Mouse (Mus musculus) midbrain, embryonic 11.5 days (tissue): Measurements from ENCODE around the gene Znrd1as. TPM values are rescaled to one million over a fixed set of nuclear protein-coding genes. Genes with fewer than 3 reads are reported as not detected.

Experiments
- ATAC-seq: fragments of 200-750 bp; cut with Nextera tagmentation; 2 replicates; pipeline ENCODE4 v1.8.0; 2017; ENCODE audit warnings: moderate TSS enrichment, moderate library complexity; ENCODE audit not compliant: low FRiP score
- DNase-seq: peaks from one replicate; pipeline ENCODE4 v3.0.0; 2015; ENCODE audit warnings: low spot score; ENCODE audit errors: missing footprints
- H3K27ac ChIP-seq: fragments of 300-500 bp; sonication (generic); 2 replicates; pipeline ENCODE4 v1.5.1; 2014; ENCODE audit warnings: low read depth, low read length
- H3K27me3 ChIP-seq: fragments of 300-500 bp; sonication (generic); 2 replicates; pipeline ENCODE4 v1.6.1; 2014; ENCODE audit warnings: mild to moderate bottlenecking, low read length, moderate library complexity, mixed read lengths; ENCODE audit not compliant: control insufficient read depth, insufficient read depth
- H3K36me3 ChIP-seq: fragments of 300-500 bp; sonication (generic); 2 replicates; pipeline ENCODE4 v1.6.1; 2014; ENCODE audit warnings: mild to moderate bottlenecking, low read length, moderate library complexity, mixed read lengths; ENCODE audit not compliant: control insufficient read depth, insufficient read depth
- H3K4me1 ChIP-seq: fragments of 300-500 bp; sonication (generic); 2 replicates; pipeline ENCODE4 v1.6.1; 2014; ENCODE audit warnings: low read length; ENCODE audit not compliant: control insufficient read depth, insufficient read depth
- H3K4me2 ChIP-seq: fragments of 300-500 bp; sonication (generic); 2 replicates; pipeline ENCODE4 v1.6.1; 2014; ENCODE audit warnings: mild to moderate bottlenecking, moderate library complexity
- H3K4me3 ChIP-seq: fragments of 300-500 bp; sonication (generic); 2 replicates; pipeline ENCODE4 v1.5.1; 2014; ENCODE audit warnings: low read depth, low read length
- H3K9ac ChIP-seq: fragments of 300-500 bp; sonication (generic); 2 replicates; pipeline ENCODE4 v1.6.1; 2014; ENCODE audit warnings: low read length
- H3K9me3 ChIP-seq: fragments of 300-500 bp; sonication (generic); 2 replicates; pipeline ENCODE4 v1.6.1; 2016; ENCODE audit warnings: low read length; ENCODE audit not compliant: control insufficient read depth
- WGBS: fragments of 180-500 bp; shearing (Covaris S2); extraction: QIAGEN DNeasy Blood & Tissue Kit; methylation state at CpG from one replicate; pipeline ENCODE4 v1.1.7; 2014; 5-methylcytosine and 5-hydroxymethylcytosine counted together
- polyA plus RNA-seq: library from polyadenylated mRNA; unstranded; fragments of >200 nt; fragmentation: Nextera tagmentation; extraction: Ambion mirVana; gene quantifications from 2 replicates; pipeline ENCODE4 v1.2.1, GENCODE M21; 2014

The Znrd1as gene
- polyA plus RNA-seq, 1 experiment from 2014 or later, result 9.4 TPM

GRCm38 (mm10) chr17:36966875-36967274, 8.5 kb downstream of the Znrd1as start:
- no peak for DNase-seq
- Histone ChIP-seq H3K4me3 (no peak overlapping the region), H3K27ac (no peak overlapping the region), H3K9ac (no peak overlapping the region), H3K27me3 (no peaks in the 10 kb centered on the region), H3K4me2 (no peak overlapping the region), H3K36me3 (no peaks in the 10 kb centered on the region), H3K4me1 (no peaks in the 10 kb centered on the region), H3K9me3 (no peaks in the 10 kb centered on the region)
- 97% methylated on average over 1 of the region's 1 CpGs for WGBS
- ATAC-seq, result no peak

- DNase-seq, result no peak
- Histone ChIP-seq H3K9me3 (no peaks in the 10 kb centered on the region), H3K4me2 (no peak overlapping the region), H3K4me3 (no peak overlapping the region), H3K4me1 (no peaks in the 10 kb centered on the region), H3K27ac (no peak overlapping the region), H3K36me3 (no peaks in the 10 kb centered on the region), H3K9ac (no peak overlapping the region), H3K27me3 (no peaks in the 10 kb centered on the region)
- no peak for ATAC-seq
- 88% methylated on average over 14 of the region's 14 CpGs for WGBS
Measured at GRCm38 (mm10) chr17:36970316-36970890, 12.0 kb downstream of the Znrd1as start.

GRCm38 (mm10) chr17:36971172-36971850, 12.9 kb downstream of the Znrd1as start:
- WGBS, result 78% methylated on average over 6 of the region's 6 CpGs
- Histone ChIP-seq H3K9me3 (no peaks in the 10 kb centered on the region), H3K9ac (no peak overlapping the region), H3K4me2 (no peak overlapping the region), H3K27ac (no peak overlapping the region), H3K36me3 (no peaks in the 10 kb centered on the region), H3K27me3 (no peaks in the 10 kb centered on the region), H3K4me3 (no peak overlapping the region), H3K4me1 (no peaks in the 10 kb centered on the region)
- ATAC-seq, result no peak
- peak; percentile 64 for DNase-seq

DNA sequence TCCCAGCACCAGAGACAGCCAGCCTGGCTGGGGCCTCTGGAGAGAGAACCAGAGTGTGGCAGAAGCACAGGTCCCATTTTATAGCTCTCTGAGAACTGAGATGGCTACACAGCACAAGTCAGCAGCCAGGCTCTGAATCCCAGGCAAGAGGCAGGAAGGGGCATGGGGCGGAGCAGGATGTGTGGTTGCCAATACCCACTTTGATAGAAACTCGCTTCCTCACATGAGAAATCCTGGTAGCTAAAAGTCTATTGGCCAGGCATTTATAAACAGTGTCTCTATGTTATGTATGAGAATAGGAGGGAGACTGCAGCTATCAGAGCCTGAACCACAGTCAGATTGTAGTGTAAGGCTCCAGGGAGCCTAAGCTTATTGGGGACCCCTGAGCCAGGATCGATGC, 14.4 kb downstream of the Znrd1as start:
- DNase-seq (no peak), ATAC-seq (no peak)
- WGBS, result 76% methylated on average over 3 of the region's 3 CpGs
- Histone ChIP-seq H3K9ac (no peak overlapping the region), H3K36me3 (no peaks in the 10 kb centered on the region), H3K27me3 (no peaks in the 10 kb centered on the region), H3K27ac (no peak overlapping the region), H3K4me2 (no peak overlapping the region), H3K9me3 (no peaks in the 10 kb centered on the region), H3K4me3 (no peak overlapping the region), H3K4me1 (no peaks in the 10 kb centered on the region)

- H3K4me3 ChIP-seq, result no peak overlapping the region
Measured at GRCm38 (mm10) chr17:36973271-36973787, 14.9 kb downstream of the Znrd1as start.

DNA sequence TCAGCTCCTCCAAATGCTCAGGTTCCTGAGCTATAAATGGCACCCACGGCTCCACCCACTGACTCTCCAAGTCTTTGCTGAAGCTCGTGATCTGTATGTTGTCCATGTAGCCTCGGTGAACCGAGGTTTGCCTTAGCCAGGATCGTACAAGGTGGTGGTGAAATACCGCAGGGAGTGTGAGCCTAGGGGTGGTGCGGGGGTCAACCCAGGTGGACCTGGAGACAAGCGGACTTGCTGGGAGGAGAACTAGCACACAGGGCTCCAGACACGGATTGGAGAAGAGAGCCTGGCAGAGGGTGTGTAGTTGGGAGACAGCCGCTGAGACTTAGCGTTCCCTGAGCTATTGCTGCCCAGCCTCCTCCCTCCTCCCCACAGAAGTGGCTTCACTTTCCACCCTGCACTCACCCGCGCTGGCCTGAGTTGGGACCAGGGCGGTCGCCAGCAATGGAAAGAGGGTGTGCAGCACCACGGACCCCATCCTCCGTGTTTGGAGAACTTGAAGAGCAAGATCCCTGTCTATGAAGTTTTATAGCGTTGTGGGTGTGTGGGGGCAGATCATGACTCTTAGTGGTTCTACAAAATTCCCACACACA, 22.9 kb downstream of the Znrd1as start, which contains the start of gene 2410137M14Rik:
2410137M14Rik (minus strand) TSS at position 17 of the 593 bp plus-strand sequence.
- H3K27me3 ChIP-seq, result no peaks in the 10 kb centered on the region
- ATAC-seq, result no peak

More at GRCm38 (mm10) chr17:36973271-36973787, 14.9 kb downstream of the Znrd1as start:
- Histone ChIP-seq H3K27ac (no peak overlapping the region), H3K36me3 (no peaks in the 10 kb centered on the region), H3K4me2 (no peak overlapping the region), H3K4me1 (no peaks in the 10 kb centered on the region), H3K9me3 (no peaks in the 10 kb centered on the region), H3K27me3 (no peaks in the 10 kb centered on the region), H3K9ac (no peak overlapping the region)
- WGBS, result 82% methylated on average over 8 of the region's 8 CpGs
- DNase-seq (no peak), ATAC-seq (no peak)

DNA sequence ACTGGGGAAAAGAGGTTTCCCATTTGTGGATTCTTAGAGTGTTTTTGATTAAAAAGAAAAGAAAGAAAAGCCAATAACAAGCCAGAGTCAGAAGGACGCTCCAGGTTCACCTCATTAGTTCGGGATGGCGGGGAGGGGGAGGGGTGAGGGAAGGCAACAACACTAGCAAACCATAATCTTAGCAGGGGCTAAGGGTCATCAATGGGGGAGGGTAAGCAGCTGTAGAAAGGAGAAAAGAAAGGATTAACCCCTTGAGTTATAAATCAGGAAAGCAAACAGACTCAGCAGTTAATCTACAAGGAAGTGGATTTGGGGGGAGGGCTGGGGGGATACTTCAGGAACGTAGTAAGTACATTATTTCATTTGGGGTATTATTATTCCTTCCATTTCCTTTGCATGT, 23.5 kb downstream of the Znrd1as start:
- peak; percentile 87 for DNase-seq
- Histone ChIP-seq H3K9ac (no peak overlapping the region), H3K4me1 (peaks cover 10% of the 10 kb centered on the region), H3K36me3 (no peaks in the 10 kb centered on the region), H3K27me3 (no peaks in the 10 kb centered on the region), H3K4me2 (peak overlapping the region; percentile 2; the same call in 1 of the 2 replicates), H3K4me3 (no peak overlapping the region), H3K27ac (no peak overlapping the region), H3K9me3 (no peaks in the 10 kb centered on the region)
- WGBS, result 5% methylated on average over 4 of the region's 4 CpGs
- peak; percentile 38; the same call in 1 of the 2 replicates for ATAC-seq

More for the DNA sequence above, 22.9 kb downstream of the Znrd1as start, which contains the start of gene 2410137M14Rik:
- peak; percentile 81 for DNase-seq
- Histone ChIP-seq H3K9ac (no peak within 1 kb of the TSS), H3K36me3 (no peaks in the 10 kb centered on the region), H3K27ac (no peak within 1 kb of the TSS), H3K4me3 (no peak within 1 kb of the TSS), H3K9me3 (no peaks in the 10 kb centered on the region), H3K4me2 (peak within 1 kb of the TSS; percentile 2; the same call in 1 of the 2 replicates), H3K4me1 (peaks cover 10% of the 10 kb centered on the region)
- 14% methylated on average over 18 of the region's 18 CpGs for WGBS

DNA sequence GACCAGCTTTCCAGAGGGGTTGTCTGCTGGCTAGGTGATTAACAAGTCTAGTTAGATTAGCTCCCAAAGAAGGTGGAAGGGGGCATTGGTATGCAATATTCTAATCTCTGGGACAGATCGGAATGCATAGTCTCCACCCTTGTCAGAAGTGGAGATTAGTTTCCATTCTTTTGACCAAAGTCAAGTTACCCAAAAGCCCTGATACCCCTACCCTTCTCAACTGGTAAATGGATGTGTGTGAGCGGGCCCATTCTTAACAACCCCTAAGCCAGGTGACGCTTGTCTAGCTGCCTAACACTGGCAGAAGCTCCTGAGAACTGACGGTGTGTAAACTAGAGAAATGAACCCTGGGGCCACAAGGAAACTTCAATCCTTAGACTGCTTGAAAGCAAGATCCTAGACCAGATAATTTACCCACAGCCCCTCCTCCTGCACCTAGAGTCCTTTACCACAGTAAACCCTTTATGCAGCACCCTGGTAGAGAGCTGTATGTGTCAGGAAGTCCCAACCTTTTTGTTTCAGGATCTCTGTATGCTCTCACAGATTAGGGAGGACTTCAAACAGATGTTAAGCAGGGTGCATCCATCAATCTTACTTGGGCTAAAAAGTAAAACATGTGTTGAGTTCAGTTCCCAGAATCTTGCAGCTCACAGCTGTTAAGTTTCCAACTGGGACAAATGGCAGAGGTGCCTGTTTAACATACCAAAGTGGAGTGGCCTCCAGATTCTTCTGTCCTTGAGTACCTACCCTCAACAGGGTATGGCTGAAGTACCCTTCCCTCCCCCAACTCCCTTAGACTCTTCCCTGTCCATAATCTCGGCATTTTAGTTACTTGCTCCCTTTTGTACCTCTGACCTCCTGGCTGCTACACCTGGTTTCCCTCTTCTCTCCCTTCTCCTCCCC, 24.1 kb downstream of the Znrd1as start:
- DNase-seq (peak; percentile 78), ATAC-seq (peak; percentile 19; the same call in 1 of the 2 replicates)
- Histone ChIP-seq H3K4me3 (no peak overlapping the region), H3K4me1 (peaks cover 10% of the 10 kb centered on the region), H3K27me3 (peaks cover 2% of the 10 kb centered on the region; the same call in 1 of the 2 replicates), H3K27ac (no peak overlapping the region), H3K36me3 (no peaks in the 10 kb centered on the region), H3K9me3 (no peaks in the 10 kb centered on the region), H3K9ac (no peak overlapping the region), H3K4me2 (no peak overlapping the region)
- WGBS, result 24% methylated on average over 5 of the region's 5 CpGs
